Mouse (Mus musculus) cerebellum, postnatal 4 days (tissue): ENCODE results near the gene Psme2.

Experiments
- DNase-seq, 2 experiments: peaks; one replicate each; pipeline ENCODE4 v3.0.0; 2022; ENCODE audit warnings: low spot score in 2 of 2, mixed read lengths in 1 of 2

The Psme2 gene

DNA sequence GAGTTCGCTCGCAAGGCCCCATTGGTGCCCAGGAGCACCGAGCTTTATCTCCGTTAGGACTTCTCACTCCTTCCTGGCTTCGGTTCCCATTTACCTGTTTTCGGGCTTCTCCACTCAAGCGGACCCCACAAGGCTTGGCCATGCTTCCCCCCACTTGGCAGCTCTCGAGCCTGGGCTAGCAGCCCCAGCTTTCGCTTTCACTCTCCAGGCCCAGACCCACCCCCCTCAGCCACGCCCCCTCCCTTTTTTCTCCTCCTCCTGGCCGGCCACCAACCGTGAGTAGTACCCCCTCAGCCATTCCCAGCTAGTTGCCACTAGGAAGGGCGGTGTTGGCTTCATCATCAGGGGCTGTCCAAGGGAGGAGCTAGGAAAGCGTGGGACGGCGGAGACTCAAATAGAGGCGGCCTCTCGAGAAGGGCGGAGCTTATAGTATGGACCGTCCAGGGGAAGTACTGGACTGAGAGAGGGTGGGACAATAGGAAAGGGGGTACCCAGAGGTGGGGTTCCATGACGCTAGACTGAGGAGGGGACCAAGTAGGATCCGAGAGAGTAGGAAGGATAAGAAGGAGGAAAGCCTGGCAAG lies at the start of gene Psme2:
Gene Psme2 (minus strand): TSS at position 366 of the 583 bp plus-strand sequence.
- peak; percentile 60 to 81 for DNase-seq

DNA sequence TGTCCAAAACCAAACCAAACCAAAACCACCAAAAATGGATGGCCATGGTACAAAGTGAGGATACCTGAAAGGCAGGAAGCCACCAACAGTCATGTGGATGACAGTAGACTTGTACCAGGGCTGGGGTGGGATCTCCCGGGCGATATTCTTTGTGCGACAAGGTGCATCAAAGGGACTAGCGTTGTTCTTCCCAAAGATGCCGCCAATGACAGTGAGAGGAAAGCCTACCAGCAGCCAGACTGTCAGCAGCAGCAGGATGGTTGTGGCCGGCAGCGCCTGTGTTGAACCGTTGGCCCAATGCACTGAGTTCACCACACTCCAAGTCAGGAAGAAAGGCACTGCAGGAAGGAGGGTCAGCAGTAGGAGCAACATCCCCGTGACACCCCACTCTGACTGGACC lies 46.9 kb upstream of the Psme2 start, which contains the start of gene Gm49378:
Gene Gm49378 (minus strand): TSS at position 101 of the 400 bp plus-strand sequence.
- DNase-seq, result no peak

DNA sequence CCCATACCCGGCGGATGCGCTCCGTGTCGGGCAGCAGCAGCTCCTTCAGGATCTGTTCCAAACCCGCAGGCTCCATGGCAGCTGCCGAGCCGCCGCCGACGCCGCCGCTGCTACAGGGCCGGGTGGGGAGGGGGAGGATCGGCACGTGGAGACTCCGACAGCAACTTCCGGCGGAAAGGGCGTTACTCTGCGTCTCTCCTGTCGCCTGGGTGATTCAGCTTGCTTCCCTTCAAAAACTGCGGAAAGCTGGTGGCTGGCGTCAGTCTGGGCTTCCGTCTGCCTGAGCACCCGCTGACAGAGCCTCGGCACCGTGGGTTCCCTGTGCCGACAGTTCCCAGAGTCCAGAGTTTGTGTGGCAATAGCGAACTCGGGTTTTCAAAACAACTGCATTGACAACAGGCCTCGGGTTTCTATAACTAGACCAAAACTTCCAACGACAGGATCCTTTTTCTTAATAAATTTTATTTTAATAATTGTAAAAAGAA lies 44.7 kb upstream of the Psme2 start, which contains the start of gene Ipo4:
Gene Ipo4 (minus strand): TSS at position 435 of the 485 bp plus-strand sequence.
- DNase-seq, result peak; percentile 72 to 84

DNA sequence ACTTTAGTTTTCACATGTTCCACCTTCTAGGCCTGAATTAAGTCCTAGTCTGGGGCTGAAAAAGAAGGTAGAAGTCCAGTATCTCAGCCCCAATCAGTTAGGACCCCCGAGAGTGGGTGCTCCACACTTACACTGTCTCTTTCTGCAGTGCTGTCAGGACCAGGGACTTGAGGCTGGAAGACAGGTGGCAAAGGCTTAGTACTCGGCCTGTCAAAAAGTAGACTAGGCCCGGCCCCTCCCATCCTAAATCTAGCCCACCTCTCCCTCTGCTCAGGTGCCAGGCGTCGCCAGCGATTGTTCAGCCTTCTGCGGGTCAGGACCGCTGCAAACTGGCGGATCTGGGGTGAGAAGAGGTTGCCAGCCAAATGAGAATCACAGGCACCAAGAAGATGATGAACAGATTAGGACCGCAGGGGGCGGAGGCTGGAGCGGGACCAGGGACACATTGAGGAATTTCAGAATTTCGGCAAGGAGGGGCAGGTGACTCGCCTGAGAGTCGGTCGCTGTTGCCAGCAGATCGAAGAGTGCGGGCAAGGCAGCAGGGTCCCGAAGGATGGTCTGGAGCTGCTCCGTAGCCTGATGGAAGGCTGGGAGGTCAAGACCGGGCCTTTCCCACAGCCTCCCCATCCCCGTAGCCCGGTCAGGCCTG lies 44.1 kb upstream of the Psme2 start:
- DNase-seq, result no peak

DNA sequence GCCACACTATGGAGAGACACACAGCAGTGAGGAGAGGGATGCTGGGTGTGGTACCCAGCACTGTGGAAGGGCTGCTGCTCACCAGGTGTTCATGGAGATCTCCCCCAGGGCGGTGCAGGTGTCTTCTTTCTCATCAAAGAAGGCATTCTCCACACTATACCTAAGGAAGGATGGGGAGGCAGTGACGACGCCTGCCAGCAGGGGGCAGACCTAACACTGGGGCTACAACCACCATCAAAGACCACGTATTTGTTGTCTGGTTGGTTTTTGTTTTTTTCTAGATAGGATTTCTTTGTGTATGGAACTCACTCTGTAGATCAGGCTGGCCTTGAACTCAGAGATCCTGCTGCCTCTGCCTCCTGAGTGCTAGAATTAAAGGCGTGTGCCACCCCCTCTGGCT lies 38.4 kb upstream of the Psme2 start:
- no peak for DNase-seq

DNA sequence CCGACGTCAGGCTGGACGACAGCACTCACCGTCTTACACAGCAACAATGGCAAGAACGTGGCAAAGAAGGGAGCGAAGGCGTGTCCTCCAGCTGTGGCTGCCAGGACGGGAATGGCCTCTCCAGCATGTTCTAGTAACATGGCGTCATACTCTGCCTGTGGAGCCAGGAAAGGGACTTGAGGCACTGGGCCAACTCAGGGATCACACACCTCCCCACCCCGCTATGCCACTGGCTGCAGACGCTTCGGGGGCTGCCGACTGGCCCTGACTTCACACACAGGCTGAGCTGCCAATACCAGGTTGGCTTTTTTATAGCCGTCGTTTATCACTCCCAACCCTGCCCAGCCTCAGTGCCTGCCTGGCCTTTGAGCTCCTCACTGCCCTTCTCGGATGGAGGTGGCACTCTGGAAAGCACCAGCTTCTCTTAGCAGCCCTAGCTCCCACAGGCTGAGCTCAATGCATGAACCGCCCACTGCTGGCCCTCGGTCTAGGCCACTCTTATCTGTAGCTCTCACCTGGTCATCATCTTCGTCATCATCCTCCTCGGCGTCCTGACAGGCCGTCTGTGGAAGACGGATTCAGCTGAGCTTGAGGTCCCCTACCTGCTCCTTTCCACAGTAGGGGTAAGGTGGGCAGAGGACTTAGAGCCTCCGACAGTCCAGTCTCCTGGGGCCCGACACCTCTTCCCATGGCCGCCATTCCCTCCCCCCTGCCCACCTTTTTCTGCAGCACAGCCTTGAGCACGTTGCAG lies 37.3 kb upstream of the Psme2 start:
- no peak for DNase-seq

DNA sequence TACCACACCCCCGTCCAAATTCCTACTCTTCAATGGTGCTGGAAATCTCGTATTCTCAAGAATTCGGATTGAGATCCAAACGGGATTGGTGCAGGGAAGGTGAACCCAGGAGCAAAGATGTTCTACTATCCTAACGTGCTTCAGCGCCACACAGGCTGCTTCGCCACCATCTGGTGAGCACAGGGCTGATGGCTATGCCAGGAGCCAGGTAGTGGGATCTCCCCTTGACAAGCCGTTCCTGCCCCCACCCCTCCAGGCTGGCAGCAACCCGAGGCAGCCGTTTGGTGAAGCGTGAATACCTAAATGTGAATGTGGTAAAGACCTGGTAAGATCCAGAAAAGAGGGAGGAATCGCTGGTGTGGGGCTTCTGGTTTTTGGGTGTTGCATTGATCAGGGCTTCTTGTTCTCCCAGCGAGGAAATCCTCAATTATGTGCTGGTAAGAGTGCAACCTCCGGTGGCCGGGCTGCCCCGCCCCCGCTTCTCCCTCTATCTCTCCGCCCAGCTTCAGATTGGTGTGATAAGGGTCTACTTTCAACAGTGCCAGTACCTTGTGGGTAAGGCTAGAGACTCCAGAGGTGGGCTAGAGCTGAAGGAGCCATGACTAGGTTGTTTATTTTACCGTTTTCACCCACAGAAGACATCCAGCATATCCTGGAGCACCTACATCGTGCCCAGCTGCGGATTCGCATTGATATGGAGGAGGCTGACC lies 27.7 kb upstream of the Psme2 start:
- DNase-seq, result no peak

DNA sequence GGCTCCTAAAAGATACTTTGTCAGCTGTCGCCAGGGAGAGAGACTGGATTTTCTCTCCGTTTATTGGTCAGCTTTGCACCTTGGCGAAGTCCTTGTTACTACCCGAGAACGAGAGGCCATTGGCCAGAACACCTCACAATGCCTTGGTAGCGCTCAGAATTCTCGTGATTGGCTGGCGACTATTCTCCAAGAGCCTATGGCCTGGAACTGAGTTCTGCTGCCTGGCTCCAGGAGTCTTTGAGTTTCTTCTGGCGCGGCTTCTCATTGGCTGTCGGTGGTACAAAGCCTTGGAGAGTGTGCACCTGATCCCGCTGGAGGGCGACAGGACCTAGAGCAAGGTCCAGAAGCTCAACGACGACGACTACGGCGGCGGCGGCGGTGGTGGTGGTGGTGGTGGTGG lies 26.9 kb upstream of the Psme2 start, which contains the start of gene Rec8:
Gene Rec8 (plus strand): TSS at position 216 of the 400 bp plus-strand sequence.
- DNase-seq, result no peak

DNA sequence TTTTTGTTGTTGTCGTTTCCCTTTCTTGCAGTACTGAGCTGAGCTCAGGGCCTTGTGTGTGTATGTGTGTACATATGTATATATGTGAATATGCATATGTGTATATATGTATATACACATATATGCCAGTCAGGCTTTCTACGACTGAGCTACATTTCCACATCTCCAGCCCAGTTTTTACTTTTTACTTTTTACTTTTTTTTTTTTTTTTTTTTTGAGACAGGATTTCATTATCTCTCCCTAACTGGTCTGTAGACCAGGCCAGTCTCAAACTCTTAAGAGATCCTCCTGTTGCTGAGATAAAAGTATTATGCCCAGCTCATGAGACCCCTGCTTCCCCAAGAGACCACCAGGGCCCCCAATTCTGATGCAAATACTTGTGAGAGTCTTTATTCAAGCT lies 25.9 kb upstream of the Psme2 start:
- no peak for DNase-seq

DNA sequence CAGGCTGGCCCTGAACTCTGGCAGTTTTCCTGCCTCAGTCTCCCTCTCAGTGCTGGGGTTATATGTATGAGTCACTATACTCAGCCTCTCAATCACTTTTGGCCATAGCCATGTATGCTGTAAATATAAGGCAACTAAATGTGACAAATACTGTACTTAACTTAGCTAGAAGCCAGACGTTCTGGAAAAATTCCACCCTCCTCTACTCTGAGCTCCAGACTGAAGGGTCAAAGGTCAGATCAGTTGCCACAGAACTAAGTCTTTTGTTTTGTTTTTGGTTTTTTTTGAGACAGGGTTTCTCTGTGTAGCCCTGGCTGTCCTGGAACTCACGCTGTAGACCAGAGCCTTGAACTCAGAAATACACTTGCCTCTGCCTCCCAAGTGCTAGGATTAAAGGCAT lies 25.0 kb upstream of the Psme2 start:
- no peak for DNase-seq

DNA sequence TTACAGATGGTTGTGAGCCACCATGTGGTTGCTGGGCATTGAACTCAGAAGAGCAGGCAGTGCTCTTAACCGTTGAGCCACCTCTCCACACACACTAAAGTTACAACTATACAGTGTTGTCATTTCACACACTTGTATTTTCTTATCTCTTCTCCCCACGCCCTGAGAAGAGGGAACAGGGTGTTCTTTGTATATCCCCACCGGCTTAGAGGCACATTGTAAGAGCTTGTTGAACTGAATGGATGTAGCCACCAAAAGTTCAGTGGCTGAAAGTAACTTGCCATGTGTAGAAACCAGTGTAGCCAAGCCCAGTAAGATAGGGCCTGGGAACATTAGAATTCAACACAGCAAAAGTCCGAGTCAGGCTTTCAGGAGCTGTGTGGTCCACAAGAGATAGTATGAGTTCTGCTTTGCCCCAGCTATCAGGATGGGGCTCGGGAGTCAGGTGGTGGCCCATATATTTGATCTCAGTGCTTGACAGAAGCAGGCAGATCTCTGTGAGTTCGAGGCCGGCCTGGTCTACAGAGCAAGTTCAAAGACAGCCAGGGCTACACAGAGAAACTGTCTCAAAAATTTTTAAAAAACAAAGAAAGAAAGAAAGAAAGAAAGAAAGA lies 23.8 kb upstream of the Psme2 start:
- no peak for DNase-seq

DNA sequence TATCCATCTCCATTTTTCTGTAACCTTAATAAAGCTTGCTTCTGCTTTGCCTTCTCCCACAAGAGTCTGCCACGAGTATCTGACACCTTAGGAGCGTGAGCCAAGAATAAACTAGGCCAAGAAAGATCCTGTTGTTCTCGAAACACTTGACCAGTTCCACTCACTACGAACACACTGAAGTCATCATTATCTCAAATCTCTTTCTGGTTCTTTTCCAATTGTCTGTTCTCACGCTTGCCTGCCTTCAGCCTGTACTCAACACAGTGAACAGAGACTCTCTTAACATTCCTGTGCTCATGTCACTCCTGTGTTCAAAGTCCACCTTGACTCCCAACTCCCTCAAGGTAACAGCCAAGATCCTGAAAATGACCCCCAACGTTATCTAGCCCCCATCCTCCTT lies 22.4 kb upstream of the Psme2 start:
- DNase-seq, result no peak

DNA sequence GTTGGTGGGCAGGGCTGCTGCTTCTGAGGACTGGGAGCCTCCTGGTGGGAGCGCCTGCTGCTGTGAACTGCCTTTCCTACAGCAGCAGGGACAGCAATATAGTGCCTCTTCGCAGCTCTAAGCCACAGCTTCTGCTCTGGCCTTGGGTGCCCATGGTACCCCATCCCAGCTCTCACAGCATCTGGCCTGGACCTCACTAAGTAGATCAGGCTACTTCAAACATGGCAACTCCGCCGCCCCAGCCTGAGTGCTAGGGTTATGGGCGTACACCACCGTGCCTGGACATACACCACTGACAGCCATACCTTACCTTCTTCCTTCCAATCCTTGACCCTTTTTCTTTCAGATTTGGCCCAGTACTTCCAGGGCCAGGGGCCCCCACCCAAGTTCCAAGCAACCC lies 17.4 kb upstream of the Psme2 start:
- no peak for DNase-seq

DNA sequence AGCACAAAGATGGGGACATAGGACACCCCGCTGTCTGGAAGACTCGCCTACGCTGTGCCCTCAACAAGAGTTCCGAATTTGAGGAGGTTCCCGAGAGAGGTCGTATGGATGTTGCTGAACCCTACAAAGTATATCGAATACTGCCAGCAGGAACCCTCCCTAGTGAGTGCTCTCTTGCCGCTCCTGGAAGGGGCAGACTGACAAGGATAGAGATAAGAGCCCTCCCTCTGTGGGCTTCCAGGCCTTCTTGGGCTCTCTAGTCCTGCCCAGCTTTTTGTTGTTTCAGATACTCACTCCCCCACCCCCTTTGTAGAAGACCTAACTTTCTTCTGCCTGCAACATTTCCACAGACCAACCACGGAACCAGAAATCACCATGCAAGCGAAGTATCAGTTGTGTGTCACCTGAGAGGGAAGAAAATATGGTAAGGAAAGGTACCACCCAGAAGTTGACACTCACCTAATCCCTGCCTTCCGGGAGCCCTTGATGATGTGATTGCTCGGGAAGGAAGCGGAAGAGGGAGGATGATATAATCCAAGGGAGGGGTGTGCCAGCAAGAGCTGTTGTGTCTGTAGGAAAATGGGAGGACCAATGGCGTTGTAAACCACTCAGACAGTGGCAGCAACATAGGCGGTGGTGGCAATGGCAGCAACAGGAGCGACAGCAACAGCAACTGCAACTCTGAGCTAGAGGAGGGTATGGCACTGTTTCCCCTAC lies 15.0 kb upstream of the Psme2 start:
- DNase-seq, result no peak

DNA sequence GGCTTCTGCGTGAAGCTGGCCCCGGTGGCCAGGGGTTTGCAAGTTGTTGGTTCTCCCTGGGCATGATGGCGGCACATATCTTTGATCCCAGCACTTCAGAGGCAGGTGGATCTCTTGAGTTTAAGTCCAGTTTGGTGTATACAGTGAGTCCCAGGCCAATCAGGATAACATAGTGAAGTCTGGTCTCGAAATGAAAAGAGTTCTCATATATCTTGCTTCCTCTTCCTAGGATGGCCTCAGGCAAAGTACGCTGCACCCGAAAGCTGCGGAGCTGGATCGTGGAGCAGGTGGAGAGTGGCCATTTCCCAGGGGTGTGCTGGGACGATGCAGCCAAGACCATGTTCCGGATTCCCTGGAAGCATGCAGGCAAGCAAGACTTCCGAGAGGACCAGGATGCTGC lies 13.9 kb upstream of the Psme2 start:
- no peak for DNase-seq

DNA sequence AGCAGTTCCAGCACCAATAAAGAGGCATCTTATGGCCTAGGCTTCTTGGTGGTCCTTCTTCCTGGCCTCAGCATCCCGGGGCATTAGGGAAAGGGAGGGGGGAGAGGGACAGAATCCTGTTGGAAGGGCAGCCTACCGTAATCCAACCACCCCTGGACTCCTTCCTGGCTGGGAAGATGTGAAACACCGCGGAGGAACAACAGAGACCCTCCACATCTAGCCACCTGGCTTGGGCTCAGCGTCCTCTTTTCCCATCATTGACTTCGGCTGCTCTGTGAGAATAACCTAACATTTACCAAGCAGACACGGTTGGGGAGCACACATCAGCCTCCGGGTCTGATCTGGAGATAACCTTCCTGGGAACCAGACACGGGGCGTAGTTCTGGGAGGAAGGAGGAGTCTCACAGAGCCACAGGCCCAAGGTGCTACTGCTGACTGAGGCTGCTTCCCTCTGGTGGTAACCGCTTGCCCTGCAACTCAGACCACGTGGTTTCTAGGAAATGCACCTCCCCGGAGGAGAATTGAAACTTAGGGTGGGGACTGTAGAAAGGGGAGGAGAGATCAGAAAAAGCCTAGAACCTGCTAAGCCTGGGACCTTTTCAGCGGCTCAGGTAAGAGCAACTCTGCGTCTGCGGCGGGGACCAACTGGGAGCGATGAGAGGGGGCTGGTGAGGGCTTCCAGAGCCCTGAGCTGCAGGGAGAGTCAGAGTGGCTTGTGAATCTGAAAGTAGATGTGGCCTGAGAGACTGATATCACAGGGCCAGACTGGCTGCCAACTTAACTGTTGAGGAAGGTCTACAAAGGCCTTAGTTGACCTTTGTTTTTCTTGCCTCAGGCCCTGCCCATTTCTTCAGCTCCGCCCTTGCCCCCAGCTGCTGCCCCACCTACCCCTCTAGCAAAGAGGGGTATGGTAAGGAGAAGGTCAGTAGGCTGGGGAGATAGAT lies 13.0 kb upstream of the Psme2 start:
- DNase-seq, result peak; percentile 77 to 83

DNA sequence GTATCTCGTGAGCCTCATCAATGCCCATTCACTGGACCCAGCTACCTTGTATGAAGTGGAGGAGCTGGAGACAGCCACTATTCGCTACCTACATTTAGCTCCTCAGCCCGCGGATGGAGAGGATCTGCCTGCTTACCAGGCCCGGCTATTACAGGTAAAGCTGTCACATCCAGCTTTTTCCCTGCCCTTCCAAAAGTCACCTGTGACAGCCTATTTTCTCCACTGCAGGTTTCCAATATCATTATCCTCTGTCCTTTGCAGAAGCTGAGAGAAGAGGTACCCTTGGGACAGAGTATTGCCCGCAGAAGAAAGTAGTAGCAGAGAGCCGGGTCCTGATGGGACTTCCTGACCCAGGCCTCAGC lies 12.3 kb upstream of the Psme2 start, which contains the start of gene Irf9:
Gene Irf9 (plus strand): TSS at position 301 of the 362 bp plus-strand sequence.
- DNase-seq, result no peak

DNA sequence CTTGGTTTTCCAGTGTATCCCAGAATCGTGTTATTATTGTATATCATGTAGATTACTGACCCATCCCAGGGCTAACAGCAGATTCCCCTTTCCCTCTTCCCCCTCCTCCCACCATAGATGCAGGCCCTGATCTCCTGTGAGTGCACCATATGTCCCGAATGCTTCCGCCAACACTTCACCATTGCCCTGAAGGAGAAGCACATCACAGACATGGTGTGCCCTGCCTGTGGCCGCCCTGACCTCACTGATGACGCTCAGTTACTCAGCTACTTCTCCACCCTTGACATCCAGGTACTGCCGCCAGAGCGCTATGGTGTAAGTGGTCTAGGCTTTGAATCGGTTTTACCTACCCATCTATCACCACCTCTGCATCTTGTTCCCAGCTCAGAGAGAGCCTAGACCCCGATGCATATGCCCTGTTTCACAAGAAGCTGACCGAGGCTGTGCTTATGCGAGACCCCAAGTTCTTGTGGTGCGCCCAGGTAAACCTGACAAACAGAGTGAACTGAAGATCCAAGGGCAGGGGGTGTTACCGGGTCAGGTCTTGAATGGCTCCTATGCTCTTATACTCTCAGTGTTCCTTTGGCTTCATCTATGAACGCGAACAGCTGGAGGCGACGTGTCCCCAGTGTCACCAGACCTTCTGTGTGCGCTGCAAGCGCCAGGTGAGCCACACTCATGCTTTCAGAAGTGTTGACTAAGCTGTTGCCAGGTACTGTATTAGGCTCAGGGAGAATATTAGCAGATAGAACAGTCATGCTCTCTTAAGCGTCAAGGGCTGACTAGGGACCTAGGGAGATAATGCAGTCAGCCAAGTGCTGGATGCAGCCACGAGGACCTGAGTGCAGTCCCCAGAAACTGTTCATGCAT lies 7.8 kb upstream of the Psme2 start:
- DNase-seq, result no peak
